Mouse (Mus musculus): Measurements from ENCODE around the gene Iqsec1. TPM values are rescaled to one million over a fixed set of nuclear protein-coding genes. Genes with fewer than 3 reads are reported as not detected.

The Iqsec1 gene
- total and polyA plus RNA-seq, 2 experiments from 2014 or later, result 34.5 to 149 TPM

DNA sequence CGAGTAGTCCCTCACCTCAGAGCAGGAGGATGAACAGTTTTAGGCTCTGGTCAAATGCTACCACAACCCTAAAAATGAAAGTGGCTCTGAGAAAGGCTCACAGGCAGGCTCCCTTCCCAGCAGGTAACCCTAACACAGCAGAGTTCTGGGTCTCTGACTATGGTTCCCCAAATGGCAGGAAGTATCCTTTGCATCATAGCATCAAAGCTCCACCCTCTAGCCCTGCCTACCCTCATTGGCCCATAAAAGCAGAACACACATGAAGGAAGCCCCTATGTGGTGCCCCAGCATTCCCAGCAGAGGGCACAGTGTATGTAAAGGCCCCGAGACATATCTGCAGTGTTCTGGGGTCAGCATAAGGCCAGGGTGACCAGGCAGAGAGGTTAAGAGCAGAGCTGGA lies 163.4 kb downstream of the Iqsec1 start:
- Histone ChIP-seq H3K4me2 (ENCODE audit: low read depth, low read length, poor library complexity, severe bottlenecking) (no peak overlapping the region), H3K9me3 (ENCODE audit: low read length) (no peaks in the 10 kb centered on the region), H3K27ac (ENCODE audit: low read depth, low read length) (no peak overlapping the region), H3K4me3 (ENCODE audit: low read depth, low read length) (no peak overlapping the region), H3K36me3 (ENCODE audit: insufficient read depth, low read length) (no peaks in the 10 kb centered on the region), H3K4me1 (ENCODE audit: insufficient read depth, low read length) (no peaks in the 10 kb centered on the region), H3K9ac (replicated peaks; ENCODE audit: low read length, poor library complexity, severe bottlenecking) (no peak overlapping the region), H3K27me3 (ENCODE audit: insufficient read depth, low read length) (no peaks in the 10 kb centered on the region)
- ATAC-seq (ENCODE audit: low FRiP score) (no peak), DNase-seq (ENCODE audit: low spot score) (no peak)
- WGBS, result 82% methylated on average over 2 of the region's 2 CpGs
- peak; percentile 7; the same call in 1 of the 2 replicates for TF ChIP-seq CTCF (IDR thresholded peaks at IDR 0.05)

DNA sequence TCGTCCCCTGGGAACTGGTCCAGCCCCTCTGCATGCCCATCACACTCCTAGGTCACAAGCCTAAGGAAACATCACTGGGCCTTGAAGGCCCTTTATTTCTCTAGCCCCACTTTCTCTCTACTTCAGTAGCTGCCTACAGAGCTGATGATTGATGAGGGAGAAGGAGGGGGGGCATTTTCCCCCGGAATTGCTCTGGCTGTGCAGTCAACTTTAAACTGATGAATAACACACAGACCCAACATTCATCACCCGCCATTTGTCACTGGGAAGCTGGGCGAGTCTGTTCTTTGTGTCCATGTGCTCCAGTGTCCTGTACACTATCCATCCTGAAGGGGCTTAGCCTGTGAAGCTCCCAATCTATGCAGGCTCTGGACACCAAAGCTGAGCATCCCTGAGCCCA lies 165.2 kb downstream of the Iqsec1 start:
- DNase-seq (ENCODE audit: low spot score), result peak; percentile 32
- Histone ChIP-seq H3K27me3 (ENCODE audit: insufficient read depth, low read length) (no peaks in the 10 kb centered on the region), H3K27ac (ENCODE audit: low read depth, low read length) (no peak overlapping the region), H3K4me2 (ENCODE audit: low read depth, low read length, poor library complexity, severe bottlenecking) (no peak overlapping the region), H3K9ac (replicated peaks; ENCODE audit: low read length, poor library complexity, severe bottlenecking) (no peak overlapping the region), H3K36me3 (ENCODE audit: insufficient read depth, low read length) (no peaks in the 10 kb centered on the region), H3K4me1 (ENCODE audit: insufficient read depth, low read length) (no peaks in the 10 kb centered on the region), H3K4me3 (ENCODE audit: low read depth, low read length) (no peak overlapping the region), H3K9me3 (ENCODE audit: low read length) (no peaks in the 10 kb centered on the region)
- no peak for TF ChIP-seq CTCF (IDR thresholded peaks at IDR 0.05)
- ATAC-seq (ENCODE audit: low FRiP score), result no peak
- WGBS, result 48% methylated on average over 4 of the region's 4 CpGs

DNA sequence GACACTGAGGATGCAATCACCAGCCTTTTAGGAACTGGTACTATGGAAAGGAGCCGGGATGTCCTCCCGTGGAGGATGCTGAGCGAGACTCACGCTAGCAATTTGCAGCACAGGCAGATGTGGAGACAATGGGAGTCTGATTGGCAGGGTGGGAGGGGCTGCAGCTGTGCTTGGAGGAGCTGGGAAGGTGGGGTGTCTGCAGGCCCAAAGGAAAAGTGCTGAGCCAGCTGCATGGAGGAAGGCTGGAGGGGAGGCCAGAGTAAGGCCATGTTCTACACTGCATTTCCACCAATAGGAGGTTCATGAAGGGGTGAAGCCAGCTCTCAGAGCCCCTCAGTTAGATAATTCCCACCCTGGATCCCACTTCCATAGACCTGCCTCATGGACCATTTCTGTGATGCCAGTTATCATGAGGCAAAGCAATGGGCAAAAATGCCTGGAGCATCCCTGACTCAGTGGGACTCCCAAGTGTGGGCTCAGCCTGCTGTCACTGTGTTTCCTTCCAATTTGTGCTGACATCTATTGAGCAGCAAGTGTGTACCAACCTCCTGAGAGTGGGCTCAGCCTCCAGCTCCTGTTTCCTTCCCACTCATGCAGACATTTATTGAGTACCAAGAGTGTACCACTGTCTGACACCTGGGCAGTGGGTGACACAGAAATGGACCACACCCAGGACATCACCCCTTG lies 166.4 kb downstream of the Iqsec1 start:
- Histone ChIP-seq H3K4me2 (ENCODE audit: low read depth, low read length, poor library complexity, severe bottlenecking) (no peak overlapping the region), H3K4me1 (ENCODE audit: insufficient read depth, low read length) (no peaks in the 10 kb centered on the region), H3K4me3 (ENCODE audit: low read depth, low read length) (no peak overlapping the region), H3K27ac (ENCODE audit: low read depth, low read length) (no peak overlapping the region), H3K9ac (replicated peaks; ENCODE audit: low read length, poor library complexity, severe bottlenecking) (no peak overlapping the region), H3K27me3 (ENCODE audit: insufficient read depth, low read length) (no peaks in the 10 kb centered on the region), H3K36me3 (ENCODE audit: insufficient read depth, low read length) (no peaks in the 10 kb centered on the region), H3K9me3 (ENCODE audit: low read length) (no peaks in the 10 kb centered on the region)
- no peak for ATAC-seq (ENCODE audit: low FRiP score)
- TF ChIP-seq CTCF (IDR thresholded peaks at IDR 0.05), result no peak
- 50% methylated on average over 4 of the region's 4 CpGs for WGBS
- DNase-seq (ENCODE audit: low spot score), result no peak

DNA sequence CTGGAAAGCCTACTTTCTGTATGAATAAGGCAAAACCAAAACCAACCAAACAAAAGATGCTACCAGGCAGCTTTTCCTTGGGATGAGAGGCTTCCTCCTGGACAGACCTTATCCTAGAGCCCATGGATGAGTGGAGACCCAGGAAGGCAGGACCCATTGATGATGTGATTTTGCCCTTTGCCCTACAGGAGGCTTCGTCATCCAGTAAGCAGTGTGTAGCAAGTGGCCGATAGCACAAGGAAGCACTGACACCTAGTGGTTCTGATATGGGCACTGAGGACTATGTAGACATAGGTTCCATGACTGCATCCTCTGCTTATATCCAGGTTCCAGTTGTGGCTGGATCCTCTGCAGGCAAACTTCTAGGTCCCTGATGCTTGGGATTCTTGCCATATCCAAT lies 168.6 kb downstream of the Iqsec1 start:
- Histone ChIP-seq H3K4me1 (ENCODE audit: insufficient read depth, low read length) (no peaks in the 10 kb centered on the region), H3K9ac (replicated peaks; ENCODE audit: low read length, poor library complexity, severe bottlenecking) (no peak overlapping the region), H3K36me3 (ENCODE audit: insufficient read depth, low read length) (no peaks in the 10 kb centered on the region), H3K9me3 (ENCODE audit: low read length) (no peaks in the 10 kb centered on the region), H3K27ac (ENCODE audit: low read depth, low read length) (no peak overlapping the region), H3K4me2 (ENCODE audit: low read depth, low read length, poor library complexity, severe bottlenecking) (no peak overlapping the region), H3K4me3 (ENCODE audit: low read depth, low read length) (no peak overlapping the region), H3K27me3 (ENCODE audit: insufficient read depth, low read length) (no peaks in the 10 kb centered on the region)
- 40% methylated on average over 2 of the region's 2 CpGs for WGBS
- ATAC-seq (ENCODE audit: low FRiP score), result peak; percentile 35; the same call in 1 of the 2 replicates
- peak; percentile 60 for DNase-seq (ENCODE audit: low spot score)
- peak; percentile 79 for TF ChIP-seq CTCF (IDR thresholded peaks at IDR 0.05)

DNA sequence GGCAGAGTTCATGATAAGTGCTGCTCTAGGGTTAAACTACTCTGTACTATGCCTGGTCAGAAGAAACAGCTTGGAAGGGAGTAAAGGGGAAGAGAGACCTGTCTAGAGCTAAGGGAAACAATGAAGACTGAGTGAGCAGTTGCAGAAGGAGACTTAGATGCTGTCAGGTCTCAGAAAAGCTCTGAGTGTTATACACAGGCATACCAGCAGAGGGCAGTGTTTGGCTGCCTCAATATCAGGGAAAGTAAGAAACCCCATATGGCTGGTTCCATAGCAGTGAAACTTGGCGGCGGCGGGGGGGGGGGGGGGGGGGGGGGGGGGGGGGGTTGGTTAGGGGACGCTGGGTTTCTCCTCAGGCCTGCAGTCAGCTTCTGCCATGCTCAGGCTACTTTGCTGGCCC lies 169.5 kb downstream of the Iqsec1 start:
- no peak for ATAC-seq (ENCODE audit: low FRiP score)
- no peak overlapping the region for H3K4me2 ChIP-seq (ENCODE audit: low read depth, low read length, poor library complexity, severe bottlenecking)
- WGBS, result 0% methylated on average over 1 of the region's 4 CpGs
- H3K27me3 ChIP-seq (ENCODE audit: insufficient read depth, low read length), result no peaks in the 10 kb centered on the region
- peak; percentile 87 for TF ChIP-seq CTCF (IDR thresholded peaks at IDR 0.05)
- H3K27ac ChIP-seq (ENCODE audit: low read depth, low read length), result no peak overlapping the region
- no peak overlapping the region for H3K9ac ChIP-seq (replicated peaks; ENCODE audit: low read length, poor library complexity, severe bottlenecking)
- H3K4me3 ChIP-seq (ENCODE audit: low read depth, low read length), result no peak overlapping the region
- H3K4me1 ChIP-seq (ENCODE audit: insufficient read depth, low read length), result no peaks in the 10 kb centered on the region
- H3K36me3 ChIP-seq (ENCODE audit: insufficient read depth, low read length), result no peaks in the 10 kb centered on the region
- peak; percentile 88 for DNase-seq (ENCODE audit: low spot score)
- no peaks in the 10 kb centered on the region for H3K9me3 ChIP-seq (ENCODE audit: low read length)

DNA sequence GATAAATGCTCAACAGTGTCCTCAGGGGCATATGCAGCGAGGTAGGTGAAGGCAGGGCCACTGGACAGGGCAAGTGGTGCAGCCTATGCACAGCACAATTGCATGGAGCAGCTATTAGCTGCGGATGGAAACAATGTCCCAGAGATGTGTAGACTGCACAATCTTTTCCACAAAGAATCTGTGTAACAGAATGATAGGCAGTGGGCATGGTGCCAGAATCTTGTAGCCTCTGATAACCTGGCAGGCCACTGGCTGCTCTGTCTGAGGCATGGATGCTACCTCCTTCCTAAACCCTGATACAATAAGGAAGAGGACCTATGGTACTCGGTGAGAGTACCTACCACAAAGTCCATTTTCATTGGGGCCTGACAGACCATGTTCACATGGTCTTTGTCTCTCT lies 171.9 kb downstream of the Iqsec1 start:
- 82% methylated on average over 3 of the region's 3 CpGs for WGBS
- ATAC-seq (ENCODE audit: low FRiP score) (no peak), DNase-seq (ENCODE audit: low spot score) (no peak)
- Histone ChIP-seq H3K4me1 (ENCODE audit: insufficient read depth, low read length) (no peaks in the 10 kb centered on the region; the same call in 1 of the 2 replicates), H3K9me3 (ENCODE audit: low read length) (no peaks in the 10 kb centered on the region), H3K4me2 (ENCODE audit: low read depth, low read length, poor library complexity, severe bottlenecking) (no peak overlapping the region), H3K27ac (ENCODE audit: low read depth, low read length) (no peak overlapping the region), H3K36me3 (ENCODE audit: insufficient read depth, low read length) (no peaks in the 10 kb centered on the region), H3K27me3 (ENCODE audit: insufficient read depth, low read length) (no peaks in the 10 kb centered on the region), H3K4me3 (ENCODE audit: low read depth, low read length) (no peak overlapping the region), H3K9ac (replicated peaks; ENCODE audit: low read length, poor library complexity, severe bottlenecking) (no peak overlapping the region)
- no peak for TF ChIP-seq CTCF (IDR thresholded peaks at IDR 0.05)
